Mouse (Mus musculus): ENCODE data around the gene Olfr811.

Gene Olfr811

GRCm38 (mm10) chr10:129804296-129804695, at the start of gene Olfr811:
TSS of gene Olfr811 (minus strand) at chr10:129804396.
- no peak for DNase-seq

GRCm38 (mm10) chr10:129847343-129847742, 43.1 kb upstream of the Olfr811 start:
- no peak for DNase-seq

GRCm38 (mm10) chr10:129845994-129846393, 41.8 kb upstream of the Olfr811 start, which contains the start of gene Olfr812:
TSS of gene Olfr812 (minus strand) at chr10:129846094.
- no peak for DNase-seq

- no peak for DNase-seq
These were observed 9.4 kb downstream of the Olfr811 start, which contains the start of gene Olfr810 for GRCm38 (mm10) chr10:129794817-129795216. TSS of gene Olfr810 (minus strand) at chr10:129794917.

- no peak for DNase-seq
These were observed 26.1 kb downstream of the Olfr811 start for GRCm38 (mm10) chr10:129778123-129778522.

GRCm38 (mm10) chr10:129774338-129774737, 29.9 kb downstream of the Olfr811 start, which contains the start of gene Olfr809:
TSS of gene Olfr809 (plus strand) at chr10:129774638.
- no peak for DNase-seq

- DNase-seq: no peak
These were observed 39.0 kb downstream of the Olfr811 start, which contains the start of gene Olfr808 for GRCm38 (mm10) chr10:129765182-129765581. TSS of gene Olfr808 (plus strand) at chr10:129765482.

- DNase-seq: no peak
These were observed 46.5 kb downstream of the Olfr811 start, which contains the start of gene Olfr807 for GRCm38 (mm10) chr10:129757693-129758092. TSS of gene Olfr807 (minus strand) at chr10:129757793.
